Mouse (Mus musculus) brown adipose tissue, adult 24 weeks (tissue): ENCODE data around the gene Ascc2. TPM values are rescaled to one million over a fixed set of nuclear protein-coding genes. Genes with fewer than 3 reads are reported as not detected.
"Not testable (repeated sequence)": the region's sequence is repeated elsewhere in the genome, so short reads cannot be mapped to it uniquely, and the experiment has no call there.

Experiments
- H3K27ac ChIP-seq: fragments of 200-500 bp; replicated peaks from 2 replicates; pipeline ENCODE4 v1.5.1; 2012; ENCODE audit warnings: low read depth, mild to moderate bottlenecking, low read length
- H3K4me1 ChIP-seq: fragments of 200-500 bp; 2 replicates; pipeline ENCODE4 v1.6.1; 2012; ENCODE audit warnings: low read length, mixed read lengths; ENCODE audit not compliant: control insufficient read depth, insufficient read depth, insufficient read length
- H3K4me3 ChIP-seq: fragments of 200-500 bp; 2 replicates; pipeline ENCODE4 v1.5.1; 2012; ENCODE audit warnings: low read depth, mild to moderate bottlenecking, low read length, moderate library complexity; ENCODE audit not compliant: insufficient read depth
- polyA plus RNA-seq: library from polyadenylated mRNA; stranded (reverse); fragments of >200 nt; gene quantifications from 2 replicates; pipeline ENCODE4 v1.2.4, GENCODE M21; 2012; ENCODE audit not compliant: missing spikeins, insufficient read depth, insufficient read length

Gene Ascc2
- polyA plus RNA-seq, 1 experiment: 7.4 TPM

DNA sequence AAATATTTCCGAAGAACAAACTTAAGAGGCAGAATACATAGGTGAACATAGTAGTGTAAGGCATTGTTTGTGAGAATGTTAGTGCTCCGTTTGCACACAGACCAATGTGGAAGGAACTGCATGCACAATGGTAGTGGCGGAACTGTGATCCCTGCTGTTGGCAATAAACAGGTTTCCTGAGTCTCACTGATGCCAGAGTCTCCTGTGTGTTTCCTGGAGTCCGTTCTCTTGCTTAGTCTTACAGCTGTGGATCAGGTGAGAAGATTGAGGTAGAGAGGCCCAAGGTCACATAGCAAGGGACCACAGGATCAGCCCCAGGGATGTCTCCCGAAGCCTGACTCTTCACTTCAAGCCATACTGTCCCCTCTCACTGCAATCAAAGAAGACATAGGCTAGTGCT, 48.0 kb downstream of the Ascc2 start:
- H3K4me1 ChIP-seq: no peaks in the 10 kb centered on the region
- H3K27ac ChIP-seq: no peak overlapping the region
- no peak overlapping the region for H3K4me3 ChIP-seq

GRCm38 (mm10) chr11:4687027-4687426, 49.5 kb downstream of the Ascc2 start:
- Histone ChIP-seq H3K27ac (no peak overlapping the region), H3K4me3 (no peak overlapping the region), H3K4me1 (no peaks in the 10 kb centered on the region)

DNA sequence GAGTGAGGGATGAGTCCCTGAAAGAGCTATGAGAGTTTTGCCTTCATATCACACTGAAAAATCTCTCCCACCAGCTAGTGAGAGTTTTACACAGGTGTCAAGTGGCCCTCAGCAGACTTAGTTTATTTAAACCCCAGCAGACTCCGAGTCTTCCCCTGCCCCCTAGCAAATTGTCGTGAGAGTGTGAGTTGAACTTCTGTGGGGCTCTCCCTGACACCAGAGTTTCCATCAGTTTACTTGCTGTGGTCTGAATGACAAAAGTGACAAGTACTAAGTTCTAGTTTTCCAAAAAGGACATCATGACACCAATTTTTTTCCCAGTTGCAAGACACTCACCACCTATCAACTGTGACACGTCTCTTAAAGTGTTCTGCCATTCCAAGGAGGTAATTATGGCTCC, 50.3 kb downstream of the Ascc2 start:
- Histone ChIP-seq H3K4me3 (no peak overlapping the region), H3K27ac (no peak overlapping the region), H3K4me1 (no peaks in the 10 kb centered on the region)

- Histone ChIP-seq H3K4me3 (no peak overlapping the region), H3K27ac (no peak overlapping the region), H3K4me1 (no peaks in the 10 kb centered on the region)
Observed at GRCm38 (mm10) chr11:4688632-4689380, 51.3 kb downstream of the Ascc2 start.

GRCm38 (mm10) chr11:4690353-4690752, 52.8 kb downstream of the Ascc2 start:
- Histone ChIP-seq H3K4me1 (no peaks in the 10 kb centered on the region), H3K4me3 (no peak overlapping the region), H3K27ac (no peak overlapping the region)

DNA sequence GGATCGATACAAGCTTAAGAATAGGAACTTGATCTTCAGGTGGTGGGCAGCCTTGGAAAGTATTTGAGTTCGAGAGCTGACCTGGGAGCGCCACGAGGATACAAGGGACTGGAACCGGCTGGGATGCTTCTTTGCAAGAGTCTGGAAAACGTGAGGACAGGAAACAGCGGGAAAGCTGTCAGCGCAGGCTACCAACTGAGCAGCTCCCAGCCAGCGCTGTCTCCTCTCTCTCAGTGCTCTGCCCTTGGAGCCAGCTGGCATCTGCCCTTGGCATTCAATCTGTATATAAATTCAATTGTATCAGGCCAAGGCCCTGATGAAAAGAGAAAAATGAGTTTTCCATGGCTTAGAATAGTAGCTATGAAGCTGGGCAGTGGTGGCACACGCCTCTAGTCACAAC, 53.7 kb downstream of the Ascc2 start:
- H3K4me1 ChIP-seq: no peaks in the 10 kb centered on the region
- H3K27ac ChIP-seq: no peak overlapping the region
- H3K4me3 ChIP-seq: no peak overlapping the region

GRCm38 (mm10) chr11:4692162-4692561, 54.6 kb downstream of the Ascc2 start:
- H3K27ac ChIP-seq: no peak overlapping the region
- H3K4me1 ChIP-seq: no peaks in the 10 kb centered on the region
- H3K4me3 ChIP-seq: no peak overlapping the region

- H3K4me3 ChIP-seq: no peak overlapping the region
- H3K27ac ChIP-seq: no peak overlapping the region
- no peaks in the 10 kb centered on the region for H3K4me1 ChIP-seq
Observed at GRCm38 (mm10) chr11:4697043-4697983, 59.8 kb downstream of the Ascc2 start.

DNA sequence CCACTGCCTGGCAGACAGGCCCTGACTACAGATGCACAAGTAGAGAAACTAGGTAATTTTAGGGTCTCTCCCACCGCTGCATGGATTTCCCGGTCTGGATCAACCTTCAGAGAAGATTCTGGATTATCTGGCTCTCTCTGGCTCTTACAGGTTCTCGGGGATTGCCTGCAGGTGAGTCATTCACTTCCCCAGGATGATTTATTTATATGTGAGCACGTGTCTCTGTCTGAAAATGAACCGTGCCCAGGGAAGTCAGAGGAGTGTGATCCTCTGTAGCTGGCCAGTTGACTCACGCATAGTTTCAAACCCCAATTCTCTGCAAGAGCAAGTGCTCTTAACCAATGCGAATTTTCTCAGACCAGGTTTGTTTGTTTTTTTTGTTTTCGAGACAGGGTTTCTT, 63.2 kb downstream of the Ascc2 start:
- Histone ChIP-seq H3K27ac (no peak overlapping the region), H3K4me1 (0 out of 2 replicates have a peak, but pooled peaks cover 3% of the 10 kb centered on the region), H3K4me3 (no peak overlapping the region)

DNA sequence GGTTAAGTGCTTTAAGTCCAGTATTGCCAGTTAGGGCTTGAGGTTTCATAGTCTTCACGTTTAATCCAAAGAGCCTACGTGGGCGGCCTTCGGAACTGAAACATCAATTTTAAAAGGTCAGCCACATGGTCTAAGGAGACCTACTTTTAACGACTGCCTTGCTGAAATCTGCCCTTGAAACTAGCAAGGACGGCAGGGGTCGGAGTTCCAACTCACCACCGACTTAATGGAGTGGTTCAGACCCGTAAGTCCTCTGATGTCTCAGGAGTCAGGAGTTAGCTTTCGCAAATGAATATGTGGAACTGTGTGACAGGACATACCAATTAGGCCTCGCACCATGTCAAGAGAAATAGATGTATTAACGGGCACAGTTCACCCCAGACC, 66.1 kb downstream of the Ascc2 start:
- H3K4me1 ChIP-seq: 0 out of 2 replicates have a peak, but pooled peaks cover 3% of the 10 kb centered on the region
- peak overlapping the region; percentile 97 for H3K27ac ChIP-seq
- H3K4me3 ChIP-seq: peak overlapping the region; percentile 82

- H3K27ac ChIP-seq: peak within 1 kb of the TSS; percentile 97
- H3K4me3 ChIP-seq: peak within 1 kb of the TSS; percentile 82
- 0 out of 2 replicates have a peak, but pooled peaks cover 3% of the 10 kb centered on the region for H3K4me1 ChIP-seq
Observed at GRCm38 (mm10) chr11:4704072-4704964, 66.8 kb downstream of the Ascc2 start, which contains the start of the genes Uqcr10 and Zmat5. Gene Uqcr10 (minus strand): TSS chr11:4704342. Gene Zmat5 (plus strand): TSS chr11:4704678.

DNA sequence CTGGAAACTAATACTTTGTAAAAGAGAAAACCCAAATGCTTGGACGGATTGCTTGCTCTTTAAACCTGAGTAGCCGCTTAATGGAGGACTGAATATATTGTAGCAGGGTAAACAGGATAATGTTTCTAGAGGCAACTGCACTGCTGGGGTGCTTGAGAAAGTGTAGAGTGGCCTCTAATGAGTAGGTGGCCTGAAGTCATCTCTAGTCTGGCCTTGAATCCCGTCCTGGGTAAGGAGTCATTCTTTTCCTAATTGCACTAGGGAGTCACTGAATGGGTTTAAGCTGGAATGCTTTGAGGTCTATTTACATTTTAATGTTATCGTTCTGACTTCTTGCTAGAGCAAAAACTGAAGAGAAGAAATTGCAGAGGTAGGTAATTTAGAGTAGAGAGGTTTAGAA, 67.6 kb downstream of the Ascc2 start:
- Histone ChIP-seq H3K4me1 (0 out of 2 replicates have a peak, but pooled peaks cover 3% of the 10 kb centered on the region), H3K4me3 (peak overlapping the region; percentile 78), H3K27ac (no peak overlapping the region)

DNA sequence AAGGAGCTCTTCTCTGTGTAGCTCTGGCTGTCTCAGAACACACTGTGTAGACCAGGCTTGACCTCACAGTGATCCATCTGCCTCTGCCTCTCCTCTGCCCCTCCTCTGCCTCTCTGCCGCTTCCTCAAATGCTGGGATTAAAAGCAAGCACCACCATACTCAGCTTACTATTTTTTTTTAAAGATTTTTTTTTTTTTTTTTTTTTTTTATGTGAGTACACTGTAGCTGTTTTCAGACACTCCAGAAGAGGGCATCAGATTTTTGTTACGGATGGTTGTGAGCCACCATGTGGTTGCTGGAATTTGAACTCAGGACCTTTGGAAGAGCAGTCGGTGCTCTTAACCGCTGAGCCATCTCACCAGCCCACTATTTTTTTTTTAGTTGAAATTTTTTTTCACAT, 72.6 kb downstream of the Ascc2 start:
- H3K4me1 ChIP-seq, H3K27ac ChIP-seq, H3K4me3 ChIP-seq: not testable (repeated sequence)

DNA sequence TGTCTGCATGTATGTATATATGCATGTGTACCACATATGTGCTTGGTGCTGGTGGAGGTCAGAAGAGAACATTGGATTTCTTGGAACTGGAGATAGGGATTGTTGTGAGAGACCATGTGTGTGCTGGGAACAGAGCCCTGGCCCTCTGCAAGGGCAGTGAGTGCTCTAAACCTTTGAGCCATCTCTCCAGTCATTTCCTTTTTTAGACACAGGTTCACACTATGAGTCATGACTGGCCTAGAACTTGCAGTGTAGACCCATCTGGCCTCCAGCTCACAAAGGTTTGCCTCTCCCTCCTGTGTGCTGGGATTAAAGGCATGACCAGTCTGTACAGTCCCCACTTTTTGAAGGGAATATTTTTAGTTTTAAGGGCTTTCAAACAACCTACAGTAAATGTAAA, 75.3 kb downstream of the Ascc2 start:
- Histone ChIP-seq H3K4me1 (no peaks in the 10 kb centered on the region), H3K4me3 (no peak overlapping the region), H3K27ac (no peak overlapping the region)

- H3K27ac ChIP-seq: no peak overlapping the region
- H3K4me1 ChIP-seq: no peaks in the 10 kb centered on the region
- H3K4me3 ChIP-seq: no peak overlapping the region
Observed at GRCm38 (mm10) chr11:4714727-4715126, 77.2 kb downstream of the Ascc2 start.
